Mouse (Mus musculus) small intestine, adult 2 months (tissue): ENCODE results near the gene Stk33.

Experiments used
- CTCF ChIP-seq: fragments of 200-500 bp; IDR thresholded peaks from 2 replicates; pipeline ENCODE4 v1.5.1; 2012; ENCODE audit warnings: low read depth, mild to moderate bottlenecking, control low read depth, inconsistent platforms, low read length, moderate library complexity, mixed read lengths; ENCODE audit not compliant: insufficient replicate concordance, insufficient read length; ENCODE audit errors: extremely low read depth
- POLR2A ChIP-seq: fragments of 200-500 bp; IDR thresholded peaks from 2 replicates; pipeline ENCODE4 v1.6.1; 2012; ENCODE audit warnings: low read depth, mild to moderate bottlenecking, control low read depth, inconsistent platforms, low read length, moderate library complexity

- TF ChIP-seq CTCF (no peak), POLR2A (no peak)
These were observed 91.6 kb downstream of the Stk33 start for GRCm38 (mm10) chr7:109347241-109347640.
